Mouse (Mus musculus): Measurements from ENCODE around the gene Tysnd1. TPM values are rescaled to one million over a fixed set of nuclear protein-coding genes. Genes with fewer than 3 reads are reported as not detected.

Tysnd1 gene
- 10 to 100 TPM; 23.3 TPM for total RNA-seq (2021)
- long read RNA-seq, experiment 1, transcript Tysnd1-201 (4 exons, 2,286 nt) = major isoform, 108 of 116 reads
- long read RNA-seq, experiment 1, partial matches to known transcripts = 2 of 116 reads
- long read RNA-seq, experiment 1, other reads (novel, unspliced or antisense) = 3 of 116 reads
- long read RNA-seq, experiment 2, transcript Tysnd1-201 (4 exons, 2,286 nt) = major isoform, 99 of 104 reads
- long read RNA-seq, experiment 2, partial matches to known transcripts = 2 of 104 reads
- long read RNA-seq, experiment 2, other reads (novel, unspliced or antisense) = 3 of 104 reads

DNA sequence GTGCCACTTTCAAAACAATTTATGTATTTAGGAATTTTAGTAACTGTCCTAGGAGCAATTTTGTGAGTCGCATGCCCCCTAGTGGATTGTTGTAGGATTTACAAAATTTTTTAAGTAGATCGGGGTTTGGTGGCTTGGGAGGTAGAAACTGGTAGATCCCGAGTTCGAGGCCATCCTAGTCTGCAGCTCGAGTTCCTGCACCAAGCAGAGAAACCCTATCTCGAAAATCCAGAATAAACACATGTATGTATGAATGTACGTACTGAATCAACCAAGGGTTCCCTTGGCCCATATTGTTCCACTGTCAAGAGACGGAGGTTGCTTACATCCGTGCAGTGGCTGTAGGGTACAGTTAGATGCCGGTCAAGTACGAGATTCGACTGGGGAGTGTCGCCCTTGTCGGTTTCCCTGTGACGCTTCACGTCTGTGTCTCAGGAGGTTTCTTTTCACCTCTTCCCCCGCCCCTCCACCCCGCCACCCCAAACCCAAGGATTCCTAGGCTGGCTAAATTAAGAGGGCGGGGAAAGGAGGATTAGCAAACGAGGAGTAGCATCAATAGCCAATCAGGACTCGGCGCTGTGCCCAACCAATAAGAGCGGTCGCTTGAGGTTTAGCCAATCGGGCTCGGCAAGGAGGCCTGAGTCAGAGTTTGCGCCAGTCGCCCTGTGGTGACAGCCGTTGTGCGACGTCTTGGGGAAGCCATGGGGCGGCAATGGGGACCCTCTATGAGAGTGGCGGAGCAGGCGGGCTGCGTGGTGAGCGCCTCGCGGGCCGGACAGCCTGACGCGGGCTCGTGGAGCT is at the start of gene Tysnd1:
Tysnd1 (plus strand) TSS at position 645 of the 801 bp plus-strand sequence.
- intact Hi-C loops (cut with DNase I) = no loop called here
- peak; percentile 95 to 97 for DNase-seq

GRCm38 (mm10) chr10:61646557-61646956 is 48.8 kb upstream of the Tysnd1 start:
- DNase-seq = no peak
- intact Hi-C loops (cut with DNase I) = no loop called here

DNA sequence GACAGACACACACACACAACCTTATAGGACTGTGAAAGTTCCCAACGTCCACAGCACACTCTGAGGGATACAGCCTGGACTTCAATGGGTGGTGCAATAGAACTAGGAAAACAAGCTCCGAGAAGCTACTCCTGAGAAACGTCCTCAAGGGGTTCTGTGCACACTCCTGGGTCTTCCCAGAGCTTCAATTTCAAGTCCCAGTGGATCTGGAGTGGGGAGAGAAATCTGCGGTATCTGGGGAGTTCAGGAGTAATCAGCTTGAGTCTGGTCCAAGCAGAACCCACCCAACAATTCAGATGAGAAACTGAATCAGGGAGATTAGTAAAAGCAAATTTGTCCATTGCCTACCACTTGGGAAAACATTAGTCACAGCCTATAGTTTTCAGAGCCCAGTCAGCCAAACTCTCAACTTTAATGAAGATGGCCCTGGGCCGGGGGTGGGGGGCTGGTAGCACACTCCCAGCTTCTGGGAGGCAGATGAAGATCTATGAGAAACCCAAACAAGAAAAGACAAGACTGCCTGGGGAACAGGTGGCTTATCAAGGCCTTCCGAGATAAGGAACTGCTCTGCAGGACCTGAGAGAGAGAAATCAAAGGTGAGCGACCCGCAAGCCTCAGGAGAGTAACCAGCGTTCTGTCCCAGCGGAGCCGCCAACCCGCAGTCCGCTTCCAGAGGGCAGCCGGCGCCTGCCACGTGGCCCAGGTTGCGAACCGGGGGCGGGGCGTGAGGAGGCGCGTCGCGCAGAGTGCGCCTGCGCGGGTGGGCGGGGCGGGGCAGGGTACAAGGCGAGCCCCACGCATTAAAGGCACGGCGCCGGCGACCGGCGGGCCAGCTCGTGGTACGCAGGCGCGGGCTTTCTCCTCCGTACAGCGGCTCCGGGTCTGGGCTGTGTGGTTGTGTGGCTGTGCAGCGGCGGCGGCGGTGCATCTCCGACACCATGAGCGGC is 47.3 kb upstream of the Tysnd1 start, which contains the start of gene Ppa1:
Ppa1 (plus strand) TSS at position 763 of the 947 bp plus-strand sequence.
- DNase-seq = peak; percentile 88 to 90
- intact Hi-C loops (cut with DNase I) = no loop called here

GRCm38 (mm10) chr10:61648737-61649645 is 46.3 kb upstream of the Tysnd1 start:
- intact Hi-C loops (cut with DNase I) = no loop called here
- no peak for DNase-seq

DNA sequence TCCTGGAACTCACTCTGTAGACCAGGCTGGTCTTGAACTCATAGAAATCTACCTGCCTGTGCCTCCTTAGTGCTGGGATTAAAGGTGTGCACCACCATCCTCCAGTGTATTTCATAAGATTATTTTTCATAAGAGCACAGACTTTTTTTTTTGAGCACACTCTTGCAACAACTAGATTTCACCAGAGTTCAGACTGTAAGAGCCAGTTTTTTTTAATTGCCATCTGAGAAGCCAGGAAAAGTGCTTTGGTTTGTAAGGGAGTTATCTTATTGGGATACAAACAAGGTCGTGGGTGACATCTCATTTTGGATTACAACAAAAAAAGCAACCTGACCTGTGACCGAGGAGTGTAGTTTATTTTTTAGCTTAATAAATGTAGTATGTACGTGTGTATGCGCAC is 41.2 kb upstream of the Tysnd1 start:
- no peak for DNase-seq
- intact Hi-C loops (cut with DNase I) = loop anchor here (10.0 kb wide), 1 partner anchor 309 kb away; no protein-coding TSS in a partner anchor

DNA sequence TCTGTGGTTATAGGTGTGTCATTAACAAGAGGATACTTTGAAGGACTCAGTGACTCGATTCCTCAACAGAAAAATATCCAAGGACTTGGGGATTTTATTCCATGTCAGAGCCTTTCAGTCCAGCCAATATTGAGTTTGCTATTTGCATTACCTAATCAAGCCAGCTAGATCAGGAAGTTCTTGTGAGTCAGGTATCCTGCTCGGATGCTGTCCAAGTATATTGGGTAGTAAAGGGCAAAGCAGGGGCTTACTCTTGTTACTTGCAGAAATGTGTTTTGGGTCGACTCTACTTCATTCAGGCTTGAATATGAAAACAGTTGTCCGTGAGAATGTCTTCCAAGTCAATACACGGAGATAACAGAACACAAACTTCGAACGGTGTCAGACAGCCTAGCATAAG is 40.6 kb upstream of the Tysnd1 start:
- DNase-seq = no peak
- intact Hi-C loops (cut with DNase I) = loop anchor here (5.0 to 10.0 kb wide), 2 partner anchors 310 to 452 kb away; no protein-coding TSS in a partner anchor

DNA sequence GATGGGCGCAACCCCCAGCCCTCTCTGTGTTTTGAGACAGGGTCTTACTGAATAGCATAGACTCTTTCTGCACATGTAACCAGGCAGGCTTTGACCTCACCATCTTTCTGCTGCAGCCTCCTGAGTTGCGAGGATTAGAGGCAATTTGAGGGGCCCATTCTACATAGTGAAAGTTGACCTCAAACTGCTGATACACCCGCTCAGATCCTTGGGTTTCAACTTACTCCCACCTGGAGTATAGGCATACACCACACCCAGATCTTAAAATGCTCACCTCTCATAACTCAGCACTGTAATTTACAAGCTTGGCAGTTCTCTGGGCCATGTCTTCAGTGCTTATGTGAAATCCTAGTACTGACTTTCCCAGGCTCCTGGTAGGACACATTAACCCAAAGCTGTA is 40.1 kb upstream of the Tysnd1 start:
- intact Hi-C loops (cut with DNase I) = loop anchor here (5.0 to 10.0 kb wide), 2 partner anchors 310 to 453 kb away; no protein-coding TSS in a partner anchor
- DNase-seq = no peak

DNA sequence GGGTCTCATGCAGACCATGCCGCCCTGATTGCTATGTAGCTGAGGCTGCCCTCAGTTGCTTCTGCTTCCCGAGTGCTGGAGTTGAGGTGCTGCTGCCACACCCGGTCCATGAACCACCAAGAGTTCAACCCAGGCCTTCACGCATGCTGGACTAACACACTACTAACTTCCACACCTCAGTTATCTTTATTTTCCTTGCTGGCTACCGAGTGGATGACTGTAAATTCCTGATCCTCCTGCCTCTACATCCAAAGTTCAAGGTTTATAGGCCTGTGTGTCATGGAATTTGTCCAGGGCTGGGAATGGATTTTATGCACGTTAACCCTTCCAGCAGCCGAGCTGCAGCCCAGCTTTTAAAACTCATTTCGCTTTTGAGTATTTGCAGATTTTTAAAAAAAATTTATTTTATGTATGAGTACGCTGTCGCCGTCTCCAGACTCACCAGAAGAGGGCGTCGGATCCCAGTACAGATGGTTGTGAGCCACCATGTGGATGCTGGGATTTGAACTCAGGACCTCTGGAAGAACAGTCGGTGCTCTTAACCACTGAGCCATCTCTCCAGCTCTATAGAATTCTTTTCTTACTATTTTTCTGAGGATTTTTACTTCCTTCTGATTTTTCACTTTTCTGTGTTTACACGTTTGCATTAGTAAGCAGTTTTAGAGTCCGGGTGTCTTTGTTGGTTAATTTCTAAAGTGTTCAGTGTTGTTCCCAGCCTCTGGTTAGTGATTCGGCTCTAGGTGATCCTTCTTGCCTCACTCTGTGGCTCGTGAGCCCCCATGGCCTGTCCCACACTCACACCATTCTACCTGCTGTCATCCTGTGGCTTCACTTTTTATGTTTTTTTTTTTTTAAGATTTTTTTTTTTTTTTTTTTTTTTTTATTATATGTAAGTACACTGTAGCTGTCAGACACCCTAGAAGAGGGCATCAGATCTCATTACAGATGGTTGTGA is 38.1 kb upstream of the Tysnd1 start:
- intact Hi-C loops (cut with DNase I) = loop anchor here (5.0 to 10.0 kb wide), 2 partner anchors 312 to 455 kb away; no protein-coding TSS in a partner anchor
- DNase-seq = no peak

DNA sequence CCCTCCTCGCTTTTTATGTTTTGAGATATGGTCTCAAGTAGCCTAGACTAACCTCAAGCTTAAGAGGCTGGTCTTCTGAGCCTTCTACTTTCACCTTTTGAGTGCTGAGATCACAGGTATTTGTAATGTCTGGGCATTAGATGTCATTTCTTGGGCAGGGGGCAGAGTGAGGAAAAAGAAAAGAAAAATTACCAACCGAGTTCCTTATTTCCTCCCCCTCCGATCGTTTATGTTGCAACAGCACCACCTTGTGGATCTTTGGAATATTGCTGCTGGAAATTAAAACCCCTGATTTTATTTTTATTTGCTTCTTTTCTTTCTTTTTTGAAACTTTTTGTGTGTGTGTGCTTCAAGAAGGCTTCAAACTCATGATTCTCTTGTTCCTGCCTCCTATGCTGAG is 37.3 kb upstream of the Tysnd1 start:
- peak; percentile 24 to 65 for DNase-seq
- intact Hi-C loops (cut with DNase I) = loop anchor here (1.0 to 10.0 kb wide), 5 partner anchors 51 to 456 kb away; no protein-coding TSS in a partner anchor

- DNase-seq = no peak
- intact Hi-C loops (cut with DNase I) = loop anchor here (2.0 kb wide), 1 partner anchor 195 kb away; no protein-coding TSS in a partner anchor
These were observed 33.4 kb upstream of the Tysnd1 start for GRCm38 (mm10) chr10:61661887-61662286.

GRCm38 (mm10) chr10:61662391-61662988 is 32.8 kb upstream of the Tysnd1 start:
- intact Hi-C loops (cut with DNase I) = no loop called here

GRCm38 (mm10) chr10:61665111-61665510 is 30.2 kb upstream of the Tysnd1 start:
- no peak for DNase-seq
- intact Hi-C loops (cut with DNase I) = no loop called here

More at GRCm38 (mm10) chr10:61662391-61662988, 32.8 kb upstream of the Tysnd1 start:
- DNase-seq = no peak

DNA sequence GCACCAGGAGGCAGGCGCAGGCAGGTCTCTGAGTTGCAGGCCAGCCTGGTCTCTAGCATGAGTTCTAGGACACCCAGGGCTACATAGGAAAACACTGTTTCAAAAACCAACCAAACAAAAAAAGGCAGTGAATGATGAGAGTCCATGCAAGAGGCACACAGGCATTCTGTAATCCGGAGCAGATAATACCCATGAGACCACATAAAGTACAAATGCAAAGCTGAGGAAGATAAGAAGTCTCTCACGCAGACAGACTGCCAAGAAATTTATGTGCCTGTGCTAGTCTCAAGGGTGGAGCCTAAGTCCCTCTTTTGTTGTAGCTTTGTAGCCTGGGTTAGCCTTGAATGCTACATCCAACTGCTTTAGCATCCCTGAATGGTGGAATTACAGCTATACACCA is 29.7 kb upstream of the Tysnd1 start:
- intact Hi-C loops (cut with DNase I) = no loop called here
- DNase-seq = no peak

GRCm38 (mm10) chr10:61669289-61669688 is 26.0 kb upstream of the Tysnd1 start:
- no peak for DNase-seq
- intact Hi-C loops (cut with DNase I) = no loop called here

DNA sequence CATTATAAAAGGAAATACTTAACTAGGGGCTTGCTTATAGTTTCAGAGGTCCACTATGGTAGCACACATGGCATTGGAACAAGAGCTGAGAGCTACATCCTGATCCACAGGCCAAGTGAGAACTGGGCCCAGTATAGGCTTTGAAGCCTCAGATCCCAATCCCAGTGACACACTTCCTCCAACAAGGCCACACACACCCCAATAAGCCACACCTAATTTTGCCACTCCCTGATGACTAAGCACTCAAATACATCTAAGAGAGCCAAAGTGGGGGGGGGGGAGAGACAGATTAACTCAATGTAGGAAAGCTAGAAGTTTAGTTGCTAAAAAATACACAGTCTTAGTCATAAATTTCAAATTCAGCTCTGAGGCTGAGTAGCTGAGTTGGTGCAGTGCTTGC is 25.4 kb upstream of the Tysnd1 start:
- no peak for DNase-seq
- intact Hi-C loops (cut with DNase I) = no loop called here

DNA sequence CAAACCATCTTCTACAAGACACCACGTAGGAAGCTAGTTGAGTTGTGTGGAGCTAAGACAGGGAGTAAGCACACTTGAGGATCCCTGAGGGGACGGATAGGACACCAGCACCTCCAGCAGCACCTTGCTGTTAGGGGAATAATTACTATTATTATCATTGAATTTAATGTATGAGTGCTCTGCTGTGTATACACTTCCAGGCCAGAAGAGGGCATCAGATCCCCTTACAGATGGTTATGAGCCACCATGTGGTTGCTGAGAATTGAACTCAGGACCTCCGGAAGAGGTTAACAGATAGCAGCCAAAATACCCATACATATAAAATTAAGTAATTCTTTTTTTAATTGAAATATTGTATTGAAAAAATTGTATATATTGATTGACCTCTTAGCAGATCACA is 24.6 kb upstream of the Tysnd1 start:
- intact Hi-C loops (cut with DNase I) = no loop called here
- no peak for DNase-seq

DNA sequence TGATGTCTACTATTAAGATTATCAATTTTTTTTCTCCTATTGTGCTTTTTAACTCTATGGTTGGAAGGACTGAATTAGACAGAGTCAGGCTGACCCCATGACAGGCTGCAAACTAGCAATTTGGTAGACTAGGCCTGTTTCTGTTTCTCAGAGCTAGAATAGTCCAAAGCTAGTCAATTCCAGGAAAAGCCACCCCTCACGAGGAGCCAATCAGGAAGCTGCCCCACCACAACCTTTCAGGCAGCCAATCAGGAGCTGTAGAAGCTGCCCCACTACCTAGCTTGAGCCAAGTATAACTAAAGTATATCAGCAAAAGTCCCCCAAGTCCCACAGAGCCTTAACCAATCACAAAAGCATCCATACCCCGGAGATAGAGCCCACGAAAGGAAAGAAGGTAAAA is 19.4 kb upstream of the Tysnd1 start:
- no peak for DNase-seq
- intact Hi-C loops (cut with DNase I) = no loop called here

GRCm38 (mm10) chr10:61679545-61679944 is 15.8 kb upstream of the Tysnd1 start:
- intact Hi-C loops (cut with DNase I) = no loop called here
- DNase-seq = no peak
